Mouse (Mus musculus): ENCODE measurements around the gene Cux2. TPM values are rescaled to one million over a fixed set of nuclear protein-coding genes. Genes with fewer than 3 reads are reported as not detected.

The Cux2 gene
- total and polyA plus RNA-seq, 3 experiments, result 1.4 to 3.5 TPM; not detected in 1

GRCm38 (mm10) chr5:121828491-121829432 is 221.1 kb downstream of the Cux2 start:
- no peak overlapping the region for H3K4me3 ChIP-seq (ENCODE audit: control insufficient read depth in 1 of 2, insufficient read depth in 1 of 2, low read depth in 2 of 2, low read length in 2 of 2)
- H3K27me3 ChIP-seq (ENCODE audit: control insufficient read depth in 1 of 2, insufficient read depth in 2 of 2, low read length in 2 of 2), result no peaks in the 10 kb centered on the region
- DNase-seq (ENCODE audit: low read depth, low spot score), result no peak
- H3K9me3 ChIP-seq (replicated peaks; ENCODE audit: insufficient read depth, low read length), result no peaks in the 10 kb centered on the region
- H3K9ac ChIP-seq (ENCODE audit: control insufficient read depth, low read depth, low read length, poor library complexity, severe bottlenecking), result no peak overlapping the region
- no peak for TF ChIP-seq MYB (IDR thresholded peaks at IDR 0.05; ENCODE audit: low read depth, low read length)
- no peak for TF ChIP-seq ZMIZ1 (IDR thresholded peaks at IDR 0.05; ENCODE audit: low read depth, low read length)
- no peak for TF ChIP-seq MAZ (IDR thresholded peaks at IDR 0.05; ENCODE audit: low read depth, low read length)
- TF ChIP-seq SMC3 (IDR thresholded peaks at IDR 0.05; ENCODE audit: low read depth, low read length), result no peak
- TF ChIP-seq POLR2A (IDR thresholded peaks at IDR 0.05; ENCODE audit: control insufficient read depth in 1 of 2, insufficient read depth in 1 of 2, low read depth in 1 of 2, low read length in 2 of 2, poor library complexity in 1 of 2), result no peak
- TF ChIP-seq POLR2AphosphoS5 (IDR thresholded peaks at IDR 0.05; ENCODE audit: borderline replicate concordance, low read depth, low read length), result no peak
- no peak for TF ChIP-seq MXI1 (IDR thresholded peaks at IDR 0.05; ENCODE audit: low read depth, low read length)
- no peak for TF ChIP-seq ZC3H11A (IDR thresholded peaks at IDR 0.05; ENCODE audit: low read depth, low read length)
- no peak for TF ChIP-seq USF2 (IDR thresholded peaks at IDR 0.05; ENCODE audit: borderline replicate concordance in 1 of 2, insufficient read depth in 1 of 2, low read depth in 1 of 2, low read length in 2 of 2)
- TF ChIP-seq MYC (IDR thresholded peaks at IDR 0.05; ENCODE audit: low read depth, low read length), result no peak
- no peak for TF ChIP-seq ZKSCAN1 (IDR thresholded peaks at IDR 0.05; ENCODE audit: low read depth, low read length)
- TF ChIP-seq NELFE (IDR thresholded peaks at IDR 0.05; ENCODE audit: low read depth, low read length), result no peak
- peaks cover 0 to 5% of the 10 kb centered on the region in 2 experiments; a peak in 2 of 4 replicates for H3K4me1 ChIP-seq (ENCODE audit: control insufficient read depth in 1 of 2, insufficient read depth in 2 of 2, low read length in 2 of 2)
- H3K79me2 ChIP-seq (ENCODE audit: control insufficient read depth, insufficient read depth, low read length, poor library complexity), result peaks cover 35% of the 10 kb centered on the region
- peaks cover 2 to 9% of the 10 kb centered on the region in 2 experiments for H3K36me3 ChIP-seq (ENCODE audit: control insufficient read depth in 1 of 2, insufficient read depth in 2 of 2, low read length in 2 of 2)
- H3K27ac ChIP-seq (ENCODE audit: control insufficient read depth, low read depth, low read length), result no peak overlapping the region

- TF ChIP-seq GATA1 (IDR thresholded peaks at IDR 0.05; ENCODE audit: low read depth, low read length) (no peak), CHD2 (IDR thresholded peaks at IDR 0.05; ENCODE audit: low read length) (no peak), POLR2A (IDR thresholded peaks at IDR 0.05; ENCODE audit: control insufficient read depth in 1 of 2, insufficient read depth in 1 of 2, low read depth in 1 of 2, low read length in 2 of 2, poor library complexity in 1 of 2) (no peak), NRF1 (IDR thresholded peaks at IDR 0.05; ENCODE audit: insufficient read depth, low read depth, low read length, poor library complexity, severe bottlenecking) (no peak), ZNF384 (IDR thresholded peaks at IDR 0.05; ENCODE audit: low read depth, low read length) (no peak), E2F4 (IDR thresholded peaks at IDR 0.05; ENCODE audit: borderline replicate concordance, low read depth, low read length) (no peak)
- no peak overlapping the region for H3K27ac ChIP-seq (ENCODE audit: control insufficient read depth, low read depth, low read length)
- no peak overlapping the region for H3K4me3 ChIP-seq (ENCODE audit: control insufficient read depth in 1 of 2, insufficient read depth in 1 of 2, low read depth in 2 of 2, low read length in 2 of 2)
- H3K36me3 ChIP-seq (ENCODE audit: control insufficient read depth in 1 of 2, insufficient read depth in 2 of 2, low read length in 2 of 2), result peaks cover 0 to 10% of the 10 kb centered on the region in 2 experiments; a peak in 2 of 4 replicates
- H3K9ac ChIP-seq (ENCODE audit: control insufficient read depth, low read depth, low read length, poor library complexity, severe bottlenecking), result no peak overlapping the region
- no peaks in the 10 kb centered on the region for H3K27me3 ChIP-seq (ENCODE audit: control insufficient read depth in 1 of 2, insufficient read depth in 2 of 2, low read length in 2 of 2)
- peaks cover 29% of the 10 kb centered on the region for H3K79me2 ChIP-seq (ENCODE audit: control insufficient read depth, insufficient read depth, low read length, poor library complexity)
- H3K4me1 ChIP-seq (ENCODE audit: control insufficient read depth in 1 of 2, insufficient read depth in 2 of 2, low read length in 2 of 2), result no peaks in the 10 kb centered on the region
- no peak for DNase-seq (ENCODE audit: low read depth, low spot score)
- no peaks in the 10 kb centered on the region for H3K9me3 ChIP-seq (replicated peaks; ENCODE audit: insufficient read depth, low read length)
These were observed 222.0 kb downstream of the Cux2 start for GRCm38 (mm10) chr5:121827876-121828275.
